Mouse (Mus musculus): ENCODE data around the gene Zfp418.
"Not testable (repeated sequence)": the region's sequence is repeated elsewhere in the genome, so short reads cannot be mapped to it uniquely, and the experiment has no call there.

Gene Zfp418

DNA sequence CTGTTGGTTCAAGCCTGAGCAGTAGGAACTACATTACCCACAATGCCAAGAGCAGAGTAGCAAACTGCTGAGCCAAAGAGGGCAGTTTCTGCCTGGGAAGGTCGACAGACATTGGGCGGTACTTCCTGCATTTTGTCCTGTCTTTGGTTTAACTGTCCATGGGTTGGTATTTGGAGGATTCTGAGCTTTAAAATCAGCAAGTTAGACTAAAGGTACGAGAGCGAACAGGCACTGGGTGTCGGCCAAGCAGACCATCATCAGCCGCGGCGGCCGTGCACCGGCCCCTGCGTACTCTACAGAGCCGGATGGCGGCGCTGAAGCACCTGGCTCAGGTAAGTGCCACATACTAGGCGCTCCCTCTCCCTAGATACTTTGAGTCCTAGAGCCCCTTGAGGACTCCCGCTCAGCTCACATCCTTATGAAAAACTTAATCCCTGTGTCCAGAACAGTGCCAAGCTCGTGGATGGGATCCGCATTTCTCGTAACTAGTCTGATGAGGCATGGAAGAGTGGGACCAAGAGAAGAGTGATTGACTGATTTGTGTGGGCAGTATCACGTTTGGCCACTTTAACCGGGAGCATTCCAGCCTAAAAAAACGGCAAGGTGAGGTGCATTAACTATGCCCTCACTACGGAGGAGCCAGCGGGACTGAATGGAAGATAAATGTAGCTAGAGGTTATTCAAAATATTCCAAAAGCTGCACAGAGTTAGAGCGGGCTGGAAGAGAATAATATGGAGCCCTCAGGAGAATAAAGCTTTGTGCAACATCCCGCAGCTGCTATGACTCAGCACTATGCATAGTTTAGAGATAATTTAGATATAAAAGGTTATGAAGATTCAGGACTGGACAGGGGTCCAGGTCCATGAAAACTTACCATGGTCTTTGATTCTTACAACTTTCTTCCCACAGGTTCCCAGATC lies at the start of gene Zfp418:
Zfp418 (plus strand) TSS at position 104 of the 921 bp plus-strand sequence.
- peak; percentile 53 to 66 for DNase-seq (ENCODE audit: low spot score in 2 of 2)

DNA sequence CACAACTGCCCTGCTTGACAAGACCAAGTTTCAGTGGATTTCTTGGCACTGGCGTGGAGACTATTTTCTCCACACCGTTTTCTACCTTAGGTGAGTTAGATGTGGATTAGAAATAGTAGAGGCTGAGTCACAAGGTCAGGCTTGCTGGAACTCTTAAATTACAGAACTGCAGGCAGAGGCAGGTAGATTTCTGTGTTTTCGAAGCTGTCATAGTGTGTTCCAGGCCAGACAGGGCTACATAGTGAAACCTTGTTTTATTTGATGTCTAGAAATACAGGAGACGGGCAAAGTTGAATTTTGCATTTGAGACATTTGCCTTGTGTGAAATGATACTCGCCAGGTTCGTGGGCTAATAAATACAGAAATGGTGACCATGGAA lies 49.5 kb upstream of the Zfp418 start:
- DNase-seq (ENCODE audit: low spot score in 2 of 2), result no peak

DNA sequence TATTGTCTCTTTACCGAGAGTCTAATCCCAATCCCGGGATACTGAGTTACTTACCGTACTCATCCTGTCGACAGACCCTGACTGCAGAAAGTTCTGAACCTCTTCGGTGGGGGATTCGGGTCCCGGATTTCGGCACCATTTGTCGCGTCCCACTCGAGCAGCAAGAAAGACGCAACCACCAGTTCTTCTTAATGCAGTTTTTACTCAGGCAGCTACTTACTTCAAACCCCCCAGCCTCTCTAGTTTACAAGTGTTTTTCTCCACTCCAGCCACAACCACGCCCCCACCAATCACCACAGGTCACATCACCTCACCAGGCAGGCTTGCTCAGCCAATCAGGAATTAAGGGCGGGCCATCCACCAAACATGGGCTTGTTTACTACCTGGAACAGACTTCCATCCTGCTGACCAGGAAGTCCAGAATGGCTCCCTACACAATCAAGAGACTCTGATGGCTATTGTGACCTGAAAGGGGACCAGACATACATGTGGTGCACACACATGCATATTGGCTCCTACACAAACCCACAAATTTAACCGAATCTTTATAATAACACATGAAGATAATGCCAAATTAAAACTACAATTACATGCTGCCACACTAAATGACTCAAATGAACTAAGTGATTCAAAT lies 40.5 kb upstream of the Zfp418 start:
- DNase-seq (ENCODE audit: low spot score in 2 of 2), result not testable (repeated sequence)

DNA sequence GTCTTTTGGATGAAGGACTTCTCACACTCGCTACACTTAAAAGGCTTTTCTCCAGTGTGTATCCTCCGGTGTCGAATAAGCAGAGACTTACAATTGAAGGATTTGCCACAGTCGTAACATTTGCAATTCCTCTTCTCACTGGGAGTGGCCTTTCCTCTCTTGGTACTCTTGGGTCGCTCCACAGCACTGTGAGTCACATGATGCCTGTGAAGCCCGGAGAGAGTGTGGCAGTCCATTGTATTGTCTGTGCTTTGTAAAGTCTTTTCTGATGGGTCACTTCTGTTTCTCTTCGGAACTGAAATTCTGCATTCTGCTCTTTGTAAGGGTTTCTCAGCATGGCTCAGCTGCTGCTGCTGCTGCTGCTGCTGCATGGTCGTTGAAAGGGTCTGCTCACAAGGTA lies 38.4 kb upstream of the Zfp418 start:
- no peak for DNase-seq (ENCODE audit: low spot score in 2 of 2)

DNA sequence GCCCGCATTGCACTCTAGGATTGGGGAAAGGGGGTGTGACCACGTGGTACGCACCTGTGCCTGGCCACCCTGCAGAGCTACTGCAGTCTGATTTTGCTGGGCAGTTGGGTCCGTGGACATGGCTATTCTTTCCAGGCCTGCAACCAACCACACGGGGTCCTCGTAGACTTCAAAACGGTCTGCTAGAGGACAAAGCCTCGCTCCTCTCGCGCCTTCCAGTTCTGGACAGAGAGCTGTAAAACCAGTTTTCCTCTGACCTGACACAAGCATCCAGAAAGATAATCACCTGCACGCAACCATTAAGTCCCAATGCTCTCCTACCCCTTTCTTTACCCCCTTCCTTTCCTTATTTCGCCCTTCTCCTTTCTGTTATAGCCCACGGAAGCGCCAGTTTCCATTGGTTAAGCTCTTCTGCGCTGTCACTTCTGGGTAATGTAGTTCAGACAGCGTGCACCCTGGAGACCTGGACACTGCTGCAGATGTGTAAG lies 34.7 kb upstream of the Zfp418 start, which contains the start of gene Zfp773:
Zfp773 (minus strand) TSS at position 377 of the 488 bp plus-strand sequence.
- peak; percentile 25 to 41 for DNase-seq (ENCODE audit: low spot score in 2 of 2)

DNA sequence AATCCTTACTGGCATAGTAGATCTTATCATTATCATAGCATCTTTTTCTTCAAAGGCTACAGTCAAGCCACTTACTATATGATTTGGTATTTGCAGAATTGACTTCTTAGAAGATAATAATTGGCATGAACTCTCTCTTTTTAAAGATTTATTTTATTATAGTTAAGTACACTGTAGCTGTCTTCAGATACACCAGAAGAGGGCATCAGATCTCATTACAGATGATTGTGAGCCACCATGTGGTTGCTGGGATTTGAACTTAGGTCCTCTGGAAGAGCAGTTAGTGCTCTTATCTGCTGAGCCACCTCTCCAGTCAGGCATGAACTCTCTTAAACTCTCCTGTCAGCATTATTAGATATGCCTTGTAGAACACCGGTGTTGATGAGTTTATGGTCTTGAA lies 26.9 kb upstream of the Zfp418 start:
- DNase-seq (ENCODE audit: low spot score in 2 of 2), result no peak

DNA sequence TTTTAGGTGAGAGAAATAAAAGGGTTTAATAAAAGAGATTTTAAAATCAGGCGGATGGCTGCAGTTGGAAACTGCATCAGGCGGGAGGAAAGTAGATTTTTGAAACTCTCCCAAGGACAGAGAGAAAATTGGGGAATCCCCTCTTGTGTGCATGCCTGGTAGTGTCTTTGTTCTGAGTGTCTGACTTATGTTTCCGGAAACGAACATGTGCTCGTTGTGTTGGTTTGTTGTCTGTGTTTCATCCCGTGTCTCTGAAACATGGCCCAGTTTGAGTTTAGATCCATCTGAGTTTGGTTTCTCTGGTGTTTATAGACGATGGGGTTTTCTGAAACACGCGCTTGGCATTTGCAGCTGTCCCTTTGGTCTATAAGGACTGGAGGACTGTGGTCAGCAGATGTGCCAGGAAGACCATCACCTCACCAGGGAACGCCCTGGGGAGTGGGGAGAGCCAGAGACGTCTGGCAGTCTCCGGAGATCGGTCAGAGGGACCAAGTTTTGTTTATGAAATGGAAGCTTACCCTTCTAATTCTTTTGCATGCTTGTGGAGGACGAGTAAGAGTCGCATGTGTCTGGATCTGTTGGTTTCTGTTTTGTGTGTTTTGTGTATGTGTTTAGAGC lies 25.0 kb upstream of the Zfp418 start:
- DNase-seq (ENCODE audit: low spot score in 2 of 2), result no peak

DNA sequence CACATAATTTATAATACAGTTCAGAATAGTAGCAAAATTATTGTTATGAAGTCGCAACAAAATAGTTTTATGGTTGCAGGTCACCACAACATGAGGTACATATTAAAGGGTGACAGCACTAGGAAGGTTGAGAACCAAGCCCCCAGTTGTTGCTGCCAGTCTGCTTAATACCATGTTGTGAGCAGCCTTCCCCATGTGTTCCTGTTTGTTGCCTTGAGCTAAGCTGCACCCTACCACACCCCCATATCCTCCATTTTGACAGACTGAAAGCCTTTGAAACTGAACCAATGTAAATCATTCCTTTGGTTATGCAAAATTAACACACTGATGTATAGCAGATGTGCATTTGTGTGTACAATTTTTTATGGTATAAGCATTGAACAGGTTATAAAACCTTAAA lies 14.8 kb downstream of the Zfp418 start:
- DNase-seq (ENCODE audit: low spot score in 2 of 2), result no peak

DNA sequence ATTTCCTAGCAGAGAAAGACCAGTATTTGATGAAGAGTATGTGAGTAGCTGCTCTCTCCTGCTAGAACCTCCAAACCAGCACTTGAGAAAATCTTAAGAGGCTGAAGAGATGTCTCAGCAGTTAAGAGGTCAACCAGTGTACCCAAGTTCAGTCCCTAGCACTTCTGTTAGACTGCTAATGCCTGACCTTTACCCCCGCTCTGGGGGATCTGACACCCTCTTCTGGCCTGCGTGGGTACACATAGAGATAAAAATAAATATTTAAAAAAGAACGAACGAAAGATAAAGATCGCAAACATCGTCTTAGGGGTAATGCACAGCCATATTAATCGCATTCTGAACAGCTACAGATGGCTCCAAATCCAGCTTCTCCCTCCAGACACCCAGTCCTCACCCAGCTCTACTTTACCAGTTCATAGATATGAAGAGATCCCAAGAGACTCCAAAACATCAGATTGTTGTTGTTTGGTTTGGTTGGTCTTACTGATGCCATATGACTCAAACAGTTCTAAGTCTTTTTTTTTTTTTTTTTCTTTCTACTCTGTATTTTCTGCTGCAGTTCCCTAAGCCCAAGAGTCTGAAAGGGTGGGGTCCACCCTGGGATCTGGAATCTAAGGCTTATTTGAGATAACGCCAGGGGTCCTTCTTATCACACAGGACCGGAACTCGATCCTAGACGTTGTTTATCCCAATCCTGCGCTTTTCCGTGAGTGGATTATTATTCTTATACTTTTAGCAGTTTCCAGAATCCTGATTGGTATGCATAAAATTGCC lies 16.5 kb downstream of the Zfp418 start:
- no peak for DNase-seq (ENCODE audit: low spot score in 2 of 2)

DNA sequence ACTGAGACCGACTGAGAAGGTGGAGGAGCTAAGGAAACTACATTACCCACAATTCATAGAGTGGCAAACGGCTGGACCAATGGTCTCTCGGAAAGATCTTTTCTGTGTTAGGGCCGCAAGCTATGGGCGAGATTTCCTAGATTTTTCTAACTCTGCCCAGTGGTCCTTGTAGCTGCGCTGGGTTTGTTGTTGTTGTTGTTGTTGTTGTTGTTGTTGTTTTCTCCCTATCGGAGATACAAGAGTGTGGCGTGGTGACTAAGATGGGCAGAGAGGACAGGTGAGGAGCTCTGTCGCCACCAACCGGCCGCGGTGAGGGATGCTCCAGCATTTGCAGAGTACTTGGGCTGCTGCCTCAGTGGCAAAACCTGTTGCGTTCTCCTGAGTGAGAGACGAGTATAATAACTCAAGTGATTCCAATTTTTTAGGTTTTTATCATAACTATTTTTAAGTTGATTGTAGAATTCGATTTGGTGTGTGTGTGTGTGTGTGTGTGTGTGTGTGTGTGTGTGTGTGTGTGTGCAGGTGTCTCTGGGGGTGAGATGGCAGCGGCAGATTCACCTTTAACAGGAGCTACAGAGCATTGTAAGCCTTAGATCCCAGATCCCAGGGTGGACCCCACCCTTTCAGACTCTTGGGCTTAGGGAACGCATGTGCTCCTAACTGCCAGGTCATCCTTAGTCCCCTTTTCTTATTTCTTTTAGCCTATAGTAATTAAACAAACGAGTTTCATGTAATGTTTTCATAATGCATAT lies 17.2 kb downstream of the Zfp418 start:
- DNase-seq (ENCODE audit: low spot score in 2 of 2), result peak; percentile 49 to 60

DNA sequence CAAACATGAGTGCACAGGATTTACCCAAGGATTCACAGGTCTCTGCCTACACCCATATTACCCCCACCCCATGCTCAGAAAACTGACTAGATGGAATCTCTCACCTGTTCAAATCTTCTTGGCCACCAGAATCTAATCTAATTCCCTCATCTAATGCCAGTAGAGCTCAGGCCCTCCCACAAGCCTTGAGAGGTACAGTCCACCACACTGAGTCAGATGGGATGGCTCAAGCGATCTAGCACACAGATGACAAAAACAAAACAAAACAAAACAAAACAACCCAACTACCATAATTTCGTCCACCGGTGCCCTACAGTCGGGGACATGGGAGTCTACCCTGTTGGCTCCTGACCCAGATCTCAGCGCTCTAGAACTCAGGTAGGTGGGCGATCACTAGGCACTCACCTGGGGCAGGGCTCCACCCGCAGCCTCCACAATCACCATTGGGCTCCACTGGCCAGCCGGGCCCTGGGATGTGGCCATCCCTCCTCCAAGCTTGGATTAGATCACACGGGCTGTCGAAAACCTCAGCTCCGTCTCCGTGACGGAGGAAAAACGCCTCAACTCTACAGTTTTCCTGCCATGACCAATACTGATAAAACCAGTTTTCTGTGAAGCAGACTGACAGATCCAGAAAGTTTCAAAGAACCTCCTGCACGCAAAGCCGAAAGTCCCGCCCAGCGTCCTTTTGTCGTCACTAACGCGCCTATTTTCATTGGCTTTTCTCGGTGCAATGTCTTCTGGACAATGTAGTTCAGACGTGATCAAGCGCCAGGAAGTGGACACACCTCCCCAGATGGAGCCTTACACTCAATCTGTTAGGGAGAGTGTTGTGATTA lies 38.4 kb downstream of the Zfp418 start, which contains the start of gene Zfp772:
Zfp772 (minus strand) TSS at position 686 of the 839 bp plus-strand sequence.
- DNase-seq (ENCODE audit: low spot score in 2 of 2), result peak; percentile 48 to 49

Measured in spleen, postnatal 36 days (tissue).